Mouse (Mus musculus): ENCODE results near the gene 1700018B08Rik. TPM values are rescaled to one million over a fixed set of nuclear protein-coding genes. Genes with fewer than 3 reads are reported as not detected.
A peak's percentile ranks its signal among the peaks of the same experiment; 100 is the strongest.

Gene 1700018B08Rik
- polyA plus RNA-seq, 1 experiment from 2014 or later: not detected

DNA sequence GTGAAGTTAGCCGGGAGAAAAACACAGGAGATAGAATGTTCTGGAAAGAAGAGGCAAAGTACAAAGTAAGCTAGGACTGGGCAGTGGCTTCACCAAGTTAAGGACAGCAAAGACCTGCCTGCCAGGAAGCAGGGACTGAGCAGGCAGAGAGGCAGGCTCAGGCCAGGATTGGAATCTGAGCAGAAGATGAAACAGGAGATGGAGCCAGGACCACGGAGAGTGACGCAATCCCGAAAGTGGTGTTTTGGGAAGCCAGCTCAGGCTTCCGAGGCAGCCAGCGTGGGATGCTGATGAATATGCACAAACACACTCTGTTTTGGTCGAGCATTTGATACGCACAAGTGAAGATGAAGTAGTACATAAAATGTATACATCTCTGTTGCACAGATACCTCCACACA is 39.5 kb upstream of the 1700018B08Rik start:
- Histone ChIP-seq H3K27ac (ENCODE audit: low read depth, low read length) (no peak overlapping the region), H3K4me3 (ENCODE audit: low read depth, low read length) (no peak overlapping the region), H3K27me3 (ENCODE audit: control insufficient read depth, insufficient read depth, low read length) (no peaks in the 10 kb centered on the region), H3K4me1 (ENCODE audit: control insufficient read depth, insufficient read depth, low read length) (no peaks in the 10 kb centered on the region), H3K9ac (replicated peaks; ENCODE audit: low read depth, low read length) (no peak overlapping the region), H3K9me3 (ENCODE audit: control insufficient read depth, low read length) (no peaks in the 10 kb centered on the region), H3K4me2 (ENCODE audit: low read depth, low read length) (no peak overlapping the region), H3K36me3 (ENCODE audit: control insufficient read depth, insufficient read depth, low read length) (no peaks in the 10 kb centered on the region)
- no peak for ATAC-seq (ENCODE audit: low read depth)
- WGBS: 62% methylated on average over 8 of the region's 8 CpGs

DNA sequence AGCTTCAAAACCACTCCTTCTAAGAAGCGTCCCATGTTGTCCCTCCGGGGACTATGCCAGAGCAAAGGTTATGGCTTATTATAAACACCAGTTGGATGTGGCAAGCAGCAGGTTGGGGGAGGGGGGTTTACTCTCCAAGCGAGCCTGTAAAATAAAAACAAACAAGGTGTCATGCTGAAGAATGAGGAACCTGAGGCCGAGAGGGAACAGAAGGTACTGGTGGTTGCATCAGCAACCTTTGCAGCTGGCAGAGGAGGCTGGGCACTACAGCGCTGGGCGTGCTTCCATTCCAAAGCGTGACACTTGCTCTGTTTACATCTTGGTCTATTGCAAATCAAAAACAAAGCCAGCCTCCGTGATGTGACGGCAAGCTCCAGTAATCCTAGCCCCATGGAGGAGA is 36.3 kb upstream of the 1700018B08Rik start:
- 50% methylated on average over 9 of the region's 9 CpGs for WGBS

DNA sequence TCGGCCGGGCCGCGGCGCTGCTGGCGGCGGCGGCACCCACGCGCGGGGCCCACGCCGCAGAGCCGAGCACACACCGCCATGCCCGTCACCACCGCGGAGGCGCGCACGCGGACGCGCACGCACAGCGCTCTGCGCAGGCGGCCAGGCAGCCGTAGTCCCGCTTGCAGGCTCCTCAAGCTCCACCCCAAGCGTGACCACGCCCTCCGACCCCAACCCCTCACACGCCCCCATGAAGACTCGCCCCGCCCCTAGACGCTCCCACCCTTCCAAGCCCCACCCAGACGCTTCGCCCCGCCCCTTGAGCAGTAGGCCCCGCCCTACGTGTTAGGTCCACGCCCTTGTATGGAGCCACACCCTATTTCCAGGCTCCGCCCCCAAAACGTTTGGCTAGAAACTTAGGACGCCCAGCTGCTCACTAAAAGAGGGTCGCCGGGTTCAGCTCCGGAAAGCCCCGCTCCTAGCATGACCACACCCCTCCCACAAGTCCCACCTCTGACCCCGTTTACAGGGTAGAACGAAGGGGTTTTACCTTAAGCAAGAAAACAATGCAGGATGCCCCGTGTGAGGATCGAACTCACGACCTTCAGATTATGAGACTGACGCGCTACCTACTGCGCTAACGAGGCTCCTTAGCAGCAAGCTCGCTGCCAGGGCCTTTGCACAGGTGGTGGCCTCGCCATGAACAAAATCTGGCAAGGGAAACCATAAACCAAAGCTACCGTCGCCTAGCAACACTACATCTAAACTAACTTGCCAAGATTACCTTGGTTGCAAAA is 34.7 kb upstream of the 1700018B08Rik start, which contains the start of gene Fbxo31:
Gene Fbxo31, minus strand, starts transcription at position 131 of the 776 bp plus-strand sequence.
- no peaks in the 10 kb centered on the region for H3K9me3 ChIP-seq (ENCODE audit: control insufficient read depth, low read length)

More for the DNA sequence above, 36.3 kb upstream of the 1700018B08Rik start:
- Histone ChIP-seq H3K4me3 (ENCODE audit: low read depth, low read length) (no peak overlapping the region), H3K9ac (replicated peaks; ENCODE audit: low read depth, low read length) (no peak overlapping the region), H3K27me3 (ENCODE audit: control insufficient read depth, insufficient read depth, low read length) (no peaks in the 10 kb centered on the region), H3K27ac (ENCODE audit: low read depth, low read length) (no peak overlapping the region), H3K4me2 (ENCODE audit: low read depth, low read length) (no peak overlapping the region), H3K36me3 (ENCODE audit: control insufficient read depth, insufficient read depth, low read length) (no peaks in the 10 kb centered on the region), H3K4me1 (ENCODE audit: control insufficient read depth, insufficient read depth, low read length) (peaks cover 19% of the 10 kb centered on the region), H3K9me3 (ENCODE audit: control insufficient read depth, low read length) (no peaks in the 10 kb centered on the region)
- no peak for ATAC-seq (ENCODE audit: low read depth)

DNA sequence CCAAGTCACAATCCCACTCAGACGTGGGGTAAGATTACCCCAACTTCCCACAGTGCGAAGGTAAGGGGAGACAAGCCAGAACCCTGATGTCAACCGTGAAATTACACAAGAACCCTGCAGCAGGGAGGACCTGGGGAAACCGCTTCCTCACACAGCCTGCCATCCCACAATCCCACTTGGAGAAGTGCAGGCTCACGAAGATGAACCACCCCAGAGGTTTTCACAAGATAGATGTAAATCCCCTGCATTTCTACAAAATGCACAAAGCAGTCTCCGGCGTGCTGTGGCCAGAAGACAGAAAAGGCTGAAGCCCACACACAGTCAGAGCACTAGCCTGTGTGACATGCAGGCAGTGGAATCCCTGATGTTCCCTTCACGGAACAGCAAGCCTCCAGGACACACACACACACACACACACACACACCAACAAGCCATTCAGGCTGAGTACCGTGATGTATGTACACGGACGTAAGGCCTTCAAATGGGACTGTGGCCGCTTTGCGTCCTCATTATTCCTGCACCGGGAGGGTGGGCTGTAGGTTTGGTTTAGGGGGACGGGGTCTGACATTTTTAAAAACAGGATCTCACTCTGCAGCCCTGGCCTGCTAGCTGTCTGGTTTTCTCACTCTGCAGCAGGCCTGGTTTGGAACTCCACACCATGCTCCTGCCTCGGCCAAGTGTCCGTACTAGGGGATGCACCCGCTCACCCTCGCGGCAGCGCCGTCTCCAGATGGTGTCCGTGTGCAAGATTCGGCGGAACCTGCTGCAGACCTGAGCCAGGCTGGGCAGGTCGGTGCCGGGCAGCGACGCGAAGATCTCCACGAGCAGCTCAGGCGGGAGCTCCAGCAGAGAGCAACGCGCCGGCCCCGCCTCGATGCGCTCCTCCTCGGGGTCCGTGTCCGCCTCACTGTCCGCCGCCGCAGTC is 33.9 kb upstream of the 1700018B08Rik start:
- H3K36me3 ChIP-seq (ENCODE audit: control insufficient read depth, insufficient read depth, low read length): no peaks in the 10 kb centered on the region
- peak; percentile 50 for ATAC-seq (ENCODE audit: low read depth)
- H3K27ac ChIP-seq (ENCODE audit: low read depth, low read length): peak overlapping the region; percentile 72
- no peaks in the 10 kb centered on the region for H3K9me3 ChIP-seq (ENCODE audit: control insufficient read depth, low read length)
- no peaks in the 10 kb centered on the region for H3K27me3 ChIP-seq (ENCODE audit: control insufficient read depth, insufficient read depth, low read length)
- H3K4me2 ChIP-seq (ENCODE audit: low read depth, low read length): peak overlapping the region; percentile 91
- H3K4me3 ChIP-seq (ENCODE audit: low read depth, low read length): peak overlapping the region; percentile 88
- H3K4me1 ChIP-seq (ENCODE audit: control insufficient read depth, insufficient read depth, low read length): peaks cover 25% of the 10 kb centered on the region
- H3K9ac ChIP-seq (replicated peaks; ENCODE audit: low read depth, low read length): peak overlapping the region; percentile 87
- 2% methylated on average over 44 of the region's 44 CpGs for WGBS

More for the DNA sequence above, 34.7 kb upstream of the 1700018B08Rik start, which contains the start of gene Fbxo31:
- Histone ChIP-seq H3K36me3 (ENCODE audit: control insufficient read depth, insufficient read depth, low read length) (no peaks in the 10 kb centered on the region), H3K27me3 (ENCODE audit: control insufficient read depth, insufficient read depth, low read length) (no peaks in the 10 kb centered on the region), H3K27ac (ENCODE audit: low read depth, low read length) (peak within 1 kb of the TSS; percentile 72), H3K4me2 (ENCODE audit: low read depth, low read length) (peak within 1 kb of the TSS; percentile 91), H3K4me3 (ENCODE audit: low read depth, low read length) (peak within 1 kb of the TSS; percentile 88), H3K4me1 (ENCODE audit: control insufficient read depth, insufficient read depth, low read length) (peaks cover 25% of the 10 kb centered on the region), H3K9ac (replicated peaks; ENCODE audit: low read depth, low read length) (peak within 1 kb of the TSS; percentile 87)
- ATAC-seq (ENCODE audit: low read depth): peak; percentile 94
- WGBS: under 1% methylated on average over 62 of the region's 63 CpGs

DNA sequence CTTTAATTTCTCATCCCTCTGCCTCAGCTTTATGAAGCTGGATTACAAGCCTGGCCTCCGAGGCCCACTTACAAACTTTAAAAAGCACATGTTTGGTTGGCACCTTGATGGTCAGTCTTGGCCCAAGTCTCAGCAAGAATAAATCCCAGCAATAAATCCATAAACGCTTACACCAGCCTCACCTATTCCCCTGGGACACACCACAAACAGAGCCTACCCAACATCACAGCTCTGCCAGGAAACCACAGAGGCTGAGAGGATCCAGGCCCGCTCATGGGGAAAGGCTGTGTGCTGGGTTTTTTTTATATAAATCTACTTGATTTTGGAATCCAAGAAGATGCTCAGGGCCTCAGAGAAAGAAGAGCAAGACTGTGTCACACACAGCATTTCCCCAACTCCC is 31.5 kb upstream of the 1700018B08Rik start:
- no peak overlapping the region for H3K4me2 ChIP-seq (ENCODE audit: low read depth, low read length)
- H3K4me1 ChIP-seq (ENCODE audit: control insufficient read depth, insufficient read depth, low read length): peaks cover 25% of the 10 kb centered on the region
- H3K4me3 ChIP-seq (ENCODE audit: low read depth, low read length): no peak overlapping the region
- H3K27me3 ChIP-seq (ENCODE audit: control insufficient read depth, insufficient read depth, low read length): no peaks in the 10 kb centered on the region
- ATAC-seq (ENCODE audit: low read depth): no peak
- no peak overlapping the region for H3K27ac ChIP-seq (ENCODE audit: low read depth, low read length)
- H3K36me3 ChIP-seq (ENCODE audit: control insufficient read depth, insufficient read depth, low read length): no peaks in the 10 kb centered on the region
- H3K9ac ChIP-seq (replicated peaks; ENCODE audit: low read depth, low read length): no peak overlapping the region
- H3K9me3 ChIP-seq (ENCODE audit: control insufficient read depth, low read length): no peaks in the 10 kb centered on the region
- WGBS: 75% methylated on average over 3 of the region's 3 CpGs

DNA sequence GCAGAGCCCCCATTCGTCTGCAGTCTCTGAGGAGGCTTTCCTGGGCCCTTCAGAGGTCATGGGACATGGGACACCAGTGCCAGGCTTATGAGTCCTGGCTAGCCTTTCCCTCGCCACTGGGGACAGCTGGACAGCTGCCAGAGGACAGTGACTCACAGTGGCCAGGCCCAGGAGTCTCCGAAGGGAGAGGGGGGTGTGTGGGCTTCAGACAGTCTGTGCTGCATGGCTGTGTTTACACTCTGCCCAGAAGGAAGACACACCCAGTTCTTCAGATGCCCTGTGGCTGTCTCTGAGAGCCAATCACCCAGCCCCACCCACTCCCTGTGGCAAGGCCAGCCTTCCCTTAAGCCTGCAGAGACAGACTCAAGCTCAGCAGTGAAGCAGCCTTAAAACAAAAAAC is 29.2 kb upstream of the 1700018B08Rik start:
- Histone ChIP-seq H3K27ac (ENCODE audit: low read depth, low read length) (no peak overlapping the region), H3K9me3 (ENCODE audit: control insufficient read depth, low read length) (no peaks in the 10 kb centered on the region), H3K4me1 (ENCODE audit: control insufficient read depth, insufficient read depth, low read length) (peaks cover 25% of the 10 kb centered on the region), H3K27me3 (ENCODE audit: control insufficient read depth, insufficient read depth, low read length) (no peaks in the 10 kb centered on the region), H3K9ac (replicated peaks; ENCODE audit: low read depth, low read length) (no peak overlapping the region), H3K4me2 (ENCODE audit: low read depth, low read length) (no peak overlapping the region), H3K4me3 (ENCODE audit: low read depth, low read length) (no peak overlapping the region), H3K36me3 (ENCODE audit: control insufficient read depth, insufficient read depth, low read length) (no peaks in the 10 kb centered on the region)
- 55% methylated on average over 3 of the region's 3 CpGs for WGBS
- ATAC-seq (ENCODE audit: low read depth): peak; percentile 32; the same call in 1 of the 2 replicates

DNA sequence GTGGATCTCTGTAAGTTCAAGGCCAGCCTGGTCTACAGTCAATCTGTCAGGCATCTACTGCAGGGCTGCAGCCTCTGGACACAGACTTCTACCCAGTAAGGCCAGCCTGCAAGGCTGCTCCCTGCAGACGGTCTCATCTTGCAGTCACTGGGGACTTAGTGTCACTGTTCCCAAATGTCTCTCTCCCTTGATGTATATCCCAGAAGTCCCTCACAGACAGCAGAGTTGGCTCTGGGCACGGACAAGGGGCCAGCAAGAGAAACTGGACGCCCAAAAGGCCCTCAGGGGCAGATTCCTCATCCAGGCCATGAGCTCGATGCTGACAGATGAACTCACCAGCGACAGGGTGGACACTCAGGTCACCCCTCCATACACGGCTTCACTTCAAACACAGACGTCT is 28.0 kb upstream of the 1700018B08Rik start:
- Histone ChIP-seq H3K27me3 (ENCODE audit: control insufficient read depth, insufficient read depth, low read length) (no peaks in the 10 kb centered on the region), H3K27ac (ENCODE audit: low read depth, low read length) (no peak overlapping the region), H3K9ac (replicated peaks; ENCODE audit: low read depth, low read length) (no peak overlapping the region), H3K36me3 (ENCODE audit: control insufficient read depth, insufficient read depth, low read length) (no peaks in the 10 kb centered on the region), H3K4me1 (ENCODE audit: control insufficient read depth, insufficient read depth, low read length) (peaks cover 21% of the 10 kb centered on the region), H3K9me3 (ENCODE audit: control insufficient read depth, low read length) (no peaks in the 10 kb centered on the region), H3K4me2 (ENCODE audit: low read depth, low read length) (no peak overlapping the region), H3K4me3 (ENCODE audit: low read depth, low read length) (no peak overlapping the region)
- WGBS: 80% methylated on average over 7 of the region's 7 CpGs
- no peak for ATAC-seq (ENCODE audit: low read depth)

DNA sequence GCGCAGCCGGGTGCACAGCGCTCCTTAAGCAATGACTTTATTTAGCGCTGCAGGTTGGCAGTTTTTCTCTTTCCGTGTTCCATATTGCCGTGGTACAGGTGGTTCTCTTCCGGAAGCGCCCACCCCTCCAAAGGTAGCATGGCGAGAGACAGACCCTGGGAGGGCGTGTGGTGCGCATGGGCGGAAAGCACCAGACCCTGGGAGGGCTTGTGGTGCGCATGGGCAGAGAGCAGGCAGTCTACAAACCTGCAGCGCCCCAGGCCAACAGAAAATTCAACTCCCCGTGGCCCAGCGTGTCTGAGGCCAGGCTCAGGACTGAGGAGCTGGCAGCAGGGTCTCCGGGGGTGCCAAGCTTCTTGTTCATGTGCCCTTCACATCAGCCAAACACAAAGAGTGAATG is 26.7 kb upstream of the 1700018B08Rik start:
- Histone ChIP-seq H3K4me3 (ENCODE audit: low read depth, low read length) (no peak overlapping the region), H3K9me3 (ENCODE audit: control insufficient read depth, low read length) (no peaks in the 10 kb centered on the region), H3K36me3 (ENCODE audit: control insufficient read depth, insufficient read depth, low read length) (no peaks in the 10 kb centered on the region), H3K4me2 (ENCODE audit: low read depth, low read length) (no peak overlapping the region), H3K9ac (replicated peaks; ENCODE audit: low read depth, low read length) (no peak overlapping the region), H3K27ac (ENCODE audit: low read depth, low read length) (no peak overlapping the region), H3K27me3 (ENCODE audit: control insufficient read depth, insufficient read depth, low read length) (no peaks in the 10 kb centered on the region), H3K4me1 (ENCODE audit: control insufficient read depth, insufficient read depth, low read length) (peaks cover 9% of the 10 kb centered on the region; the same call in 1 of the 2 replicates)
- 93% methylated on average over 17 of the region's 17 CpGs for WGBS
- ATAC-seq (ENCODE audit: low read depth): no peak
